Mouse (Mus musculus): ENCODE data around the gene Tmod2. TPM values are rescaled to one million over a fixed set of nuclear protein-coding genes. Genes with fewer than 3 reads are reported as not detected.

Gene Tmod2
- total and polyA plus RNA-seq, 3 experiments: 0.16 to 1.7 (median 0.17) TPM

- Histone ChIP-seq H3K79me2 (replicated peaks; ENCODE audit: control insufficient read depth, extremely low read depth, insufficient read depth, poor library complexity, severe bottlenecking) (peaks cover 35% of the 10 kb centered on the region), H3K27ac (ENCODE audit: insufficient read depth, low read depth) (peak overlapping the region; percentile 58), H3K4me2 (ENCODE audit: insufficient read depth, low read depth, poor library complexity, severe bottlenecking) (peak overlapping the region; percentile 37; the same call in 1 of the 2 replicates), H3K9ac (ENCODE audit: insufficient read depth, low read depth) (peak overlapping the region; percentile 92), H3K27me3 (replicated peaks) (peaks cover 6% of the 10 kb centered on the region), H3K36me3 (replicated peaks in 1 of 2; ENCODE audit: control insufficient read depth in 1 of 2, insufficient read depth in 1 of 2, low read length in 1 of 2) (no peaks in the 10 kb centered on the region), H3K9me3 (replicated peaks; ENCODE audit: low read length) (peaks cover 4% of the 10 kb centered on the region), H3K4me1 (ENCODE audit: control insufficient read depth in 1 of 2, insufficient read depth in 2 of 2) (peaks cover 22 to 58% of the 10 kb centered on the region in 2 experiments), H3K4me3 (replicated peaks in 1 of 3; ENCODE audit: low read depth in 2 of 3, low read length in 2 of 3, poor library complexity in 1 of 3) (peak overlapping the region; percentile 61 to 78 (median 72))
- TF ChIP-seq CHD1 (IDR thresholded peaks at IDR 0.05; ENCODE audit: low read depth, low read length) (no peak), MXI1 (IDR thresholded peaks at IDR 0.05; ENCODE audit: low read depth, low read length) (no peak), CTCF (conservative IDR thresholded peaks at IDR 0.05 in 1 of 2, IDR thresholded peaks at IDR 0.05 in 1 of 2; ENCODE audit: low read depth in 2 of 2, low read length in 2 of 2) (no peak), BHLHE40 (IDR thresholded peaks at IDR 0.05; ENCODE audit: low read depth, low read length) (peak; percentile 50), SMC3 (IDR thresholded peaks at IDR 0.05; ENCODE audit: low read depth, low read length) (no peak)
- no peak for DNase-seq (ENCODE audit: extremely low read depth)
- in situ Hi-C loops (cut with MboI; ENCODE audit: low pct_ligation_motif_present, low pct_unique_long_range_greater_than_20kb, low sequenced_read_pairs): no loop called here
- dilution Hi-C loops (cut with MboI; ENCODE audit: extremely low pct_ligation_motif_present, extremely low pct_unique_long_range_greater_than_20kb, low sequenced_read_pairs): no loop called here
Observed at GRCm38 (mm10) chr9:75626308-75626604, 15.1 kb upstream of the Tmod2 start.

DNA sequence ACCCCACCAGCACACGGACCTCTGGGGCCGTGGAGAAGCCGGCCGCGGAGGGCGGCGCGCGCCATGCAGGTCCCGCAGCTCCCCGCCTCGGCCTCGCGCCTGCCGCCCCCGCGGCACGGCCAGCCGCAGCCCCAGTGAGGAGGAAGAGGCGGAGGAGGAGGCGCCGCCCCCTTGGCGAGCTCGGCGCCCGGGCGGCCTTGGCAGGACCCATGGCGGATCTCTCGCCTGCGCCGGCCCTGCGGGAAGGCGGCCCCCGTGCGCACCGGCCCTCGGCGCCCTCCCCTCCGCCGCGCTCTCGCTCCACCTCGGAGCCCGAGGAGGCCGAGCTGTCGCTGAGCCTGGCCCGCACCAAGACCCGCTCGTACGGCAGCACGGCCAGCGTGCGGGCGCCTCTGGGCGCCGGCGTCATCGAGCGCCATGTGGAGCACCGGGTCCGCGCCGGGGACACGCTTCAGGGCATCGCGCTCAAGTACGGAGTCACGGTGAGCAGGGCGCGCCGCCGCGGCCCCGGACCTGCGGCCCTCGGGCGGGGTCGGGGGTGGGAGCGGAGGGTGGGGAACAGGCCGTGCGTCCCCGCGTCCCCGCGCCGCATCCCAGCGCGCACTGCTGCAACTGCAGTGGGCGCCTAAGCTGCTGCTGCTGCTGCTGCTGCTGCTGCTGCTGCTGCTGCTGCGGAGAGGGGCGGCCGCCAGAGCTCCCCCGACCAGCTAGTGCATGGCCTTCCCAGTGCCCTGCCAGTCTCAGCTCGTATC, 14.6 kb upstream of the Tmod2 start, which contains the start of gene Lysmd2:
Gene Lysmd2, plus strand, starts transcription at position 186 of the 752 bp plus-strand sequence.
- peaks cover 4% of the 10 kb centered on the region for H3K9me3 ChIP-seq (replicated peaks; ENCODE audit: low read length)
- H3K9ac ChIP-seq (ENCODE audit: insufficient read depth, low read depth): peak within 1 kb of the TSS; percentile 92
- H3K27ac ChIP-seq (ENCODE audit: insufficient read depth, low read depth): peak within 1 kb of the TSS; percentile 58
- peak within 1 kb of the TSS; percentile 61 to 78 (median 72) for H3K4me3 ChIP-seq (replicated peaks in 1 of 3; ENCODE audit: low read depth in 2 of 3, low read length in 2 of 3, poor library complexity in 1 of 3)
- peaks cover 6% of the 10 kb centered on the region for H3K27me3 ChIP-seq (replicated peaks)
- in situ Hi-C loops (cut with MboI; ENCODE audit: low pct_ligation_motif_present, low pct_unique_long_range_greater_than_20kb, low sequenced_read_pairs) (no loop called here), dilution Hi-C loops (cut with MboI; ENCODE audit: extremely low pct_ligation_motif_present, extremely low pct_unique_long_range_greater_than_20kb, low sequenced_read_pairs) (no loop called here)
- peaks cover 35% of the 10 kb centered on the region for H3K79me2 ChIP-seq (replicated peaks; ENCODE audit: control insufficient read depth, extremely low read depth, insufficient read depth, poor library complexity, severe bottlenecking)
- H3K4me2 ChIP-seq (ENCODE audit: insufficient read depth, low read depth, poor library complexity, severe bottlenecking): peak within 1 kb of the TSS; percentile 77
- peaks cover 20 to 58% of the 10 kb centered on the region in 2 experiments for H3K4me1 ChIP-seq (ENCODE audit: control insufficient read depth in 1 of 2, insufficient read depth in 2 of 2)
- no peaks in the 10 kb centered on the region for H3K36me3 ChIP-seq (replicated peaks in 1 of 2; ENCODE audit: control insufficient read depth in 1 of 2, insufficient read depth in 1 of 2, low read length in 1 of 2)
- peak; percentile 35 for DNase-seq (ENCODE audit: extremely low read depth)
- TF ChIP-seq ZMIZ1 (IDR thresholded peaks at IDR 0.05; ENCODE audit: low read depth, low read length) (peak; percentile 50; the same call in 1 of the 2 replicates), JUND (conservative IDR thresholded peaks at IDR 0.05; ENCODE audit: low read depth, low read length) (no peak), ETS1 (conservative IDR thresholded peaks at IDR 0.05; ENCODE audit: low read depth, low read length) (no peak), POLR2A (IDR thresholded peaks at IDR 0.05; ENCODE audit: low read depth, low read length) (peak; percentile 73), USF1 (IDR thresholded peaks at IDR 0.05; ENCODE audit: low read depth, low read length) (no peak), ZC3H11A (IDR thresholded peaks at IDR 0.05; ENCODE audit: low read depth, low read length) (no peak), GABPA (IDR thresholded peaks at IDR 0.05; ENCODE audit: insufficient replicate concordance, low read depth, low read length) (no peak), MAX (IDR thresholded peaks at IDR 0.05; ENCODE audit: low read length) (0 out of 2 replicates have a peak, but pooled peaks have one; percentile 49), MYC (IDR thresholded peaks at IDR 0.05; ENCODE audit: low read depth, low read length) (no peak), BHLHE40 (IDR thresholded peaks at IDR 0.05; ENCODE audit: low read depth, low read length) (peak; percentile 16; the same call in 1 of the 2 replicates), RCOR1 (conservative IDR thresholded peaks at IDR 0.05; ENCODE audit: low read depth, low read length) (no peak), SIN3A (IDR thresholded peaks at IDR 0.05; ENCODE audit: low read length) (no peak), JUN (IDR thresholded peaks at IDR 0.05; ENCODE audit: insufficient read depth, low read depth, low read length) (no peak), NRF1 (IDR thresholded peaks at IDR 0.05; ENCODE audit: low read depth, low read length) (peak; percentile 68), POLR2AphosphoS2 (IDR thresholded peaks at IDR 0.05; ENCODE audit: low read depth, low read length) (no peak), ZKSCAN1 (IDR thresholded peaks at IDR 0.05; ENCODE audit: borderline replicate concordance, low read depth, low read length) (no peak), TBP (conservative IDR thresholded peaks at IDR 0.05; ENCODE audit: low read depth, low read length) (no peak), PAX5 (IDR thresholded peaks at IDR 0.05; ENCODE audit: low read length) (no peak), UBTF (IDR thresholded peaks at IDR 0.05; ENCODE audit: low read depth, low read length) (peak; percentile 95; the same call in 1 of the 2 replicates), CTCF (conservative IDR thresholded peaks at IDR 0.05 in 1 of 2, IDR thresholded peaks at IDR 0.05 in 1 of 2; ENCODE audit: low read depth in 2 of 2, low read length in 2 of 2) (no peak), KAT2A (IDR thresholded peaks at IDR 0.05; ENCODE audit: insufficient replicate concordance, low read length) (no peak), USF2 (conservative IDR thresholded peaks at IDR 0.05; ENCODE audit: low read depth, low read length) (no peak), IRF4 (IDR thresholded peaks at IDR 0.05; ENCODE audit: low read depth, low read length) (no peak), ZNF384 (IDR thresholded peaks at IDR 0.05; ENCODE audit: low read depth, low read length) (no peak), MAZ (IDR thresholded peaks at IDR 0.05; ENCODE audit: low read depth, low read length) (no peak), EP300 (IDR thresholded peaks at IDR 0.05; ENCODE audit: low read length) (no peak), ELF1 (IDR thresholded peaks at IDR 0.05; ENCODE audit: low read depth, low read length) (no peak), MEF2A (IDR thresholded peaks at IDR 0.05; ENCODE audit: borderline replicate concordance, low read depth, low read length) (0 out of 2 replicates have a peak, but pooled peaks have one; percentile 45), NELFE (IDR thresholded peaks at IDR 0.05; ENCODE audit: low read depth, low read length) (no peak; the same call in 1 of the 2 replicates)
